Mouse (Mus musculus): ENCODE results near the gene Capn7.

- TF ChIP-seq CTCF (IDR thresholded peaks at IDR 0.05; ENCODE audit: control insufficient read depth, insufficient read depth, low read length) (peak; percentile 26; the same call in 1 of the 2 replicates), POLR2A (IDR thresholded peaks at IDR 0.05; ENCODE audit: borderline replicate concordance, control insufficient read depth, low read depth, low read length) (peak; percentile 19; the same call in 1 of the 2 replicates)
These were observed 12.3 kb upstream of the Capn7 start, which contains the start of gene Dnah1 for GRCm38 (mm10) chr14:31323849-31324792.
